Mouse (Mus musculus): ENCODE results near the gene Zfp212.

- no peak for TF ChIP-seq POLR2A (IDR thresholded peaks at IDR 0.05; ENCODE audit: borderline replicate concordance, extremely low read depth, insufficient read depth, insufficient read length, poor library complexity, severe bottlenecking)
- TF ChIP-seq CTCF (IDR thresholded peaks at IDR 0.05; ENCODE audit: borderline replicate concordance, extremely low read depth, insufficient read depth, insufficient read length) = peak; percentile 18; the same call in 1 of the 2 replicates
Observed at GRCm38 (mm10) chr6:47978897-47979368, 58.7 kb downstream of the Zfp212 start.

All from brain, embryonic 14.5 days (tissue).